Mouse (Mus musculus): ENCODE results near the gene Kifc3. TPM values are rescaled to one million over a fixed set of nuclear protein-coding genes. Genes with fewer than 3 reads are reported as not detected.

Gene Kifc3
- polyA plus RNA-seq, 1 experiment from 2014 or later = 46.2 TPM

DNA sequence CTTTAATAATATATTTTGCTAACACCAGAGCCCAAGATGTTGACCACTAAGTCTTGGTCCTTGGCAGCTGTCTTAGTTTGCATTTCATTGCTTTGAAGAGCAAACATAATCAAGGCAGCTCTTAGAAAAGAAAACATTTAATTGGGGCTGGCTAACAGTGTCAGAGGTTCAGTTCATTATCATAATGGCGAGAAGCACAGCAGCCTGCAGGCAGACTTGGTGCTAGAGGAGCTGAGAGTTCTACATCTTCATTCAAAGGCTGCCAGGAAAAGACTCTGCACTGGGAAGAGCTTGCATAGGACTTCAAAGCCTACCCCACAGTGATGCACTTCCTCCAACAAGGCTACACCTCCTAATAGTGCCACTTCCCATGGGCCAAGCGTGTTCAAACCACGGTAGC is 45.5 kb downstream of the Kifc3 start:
- 60% methylated on average over 3 of the region's 3 CpGs for WGBS

DNA sequence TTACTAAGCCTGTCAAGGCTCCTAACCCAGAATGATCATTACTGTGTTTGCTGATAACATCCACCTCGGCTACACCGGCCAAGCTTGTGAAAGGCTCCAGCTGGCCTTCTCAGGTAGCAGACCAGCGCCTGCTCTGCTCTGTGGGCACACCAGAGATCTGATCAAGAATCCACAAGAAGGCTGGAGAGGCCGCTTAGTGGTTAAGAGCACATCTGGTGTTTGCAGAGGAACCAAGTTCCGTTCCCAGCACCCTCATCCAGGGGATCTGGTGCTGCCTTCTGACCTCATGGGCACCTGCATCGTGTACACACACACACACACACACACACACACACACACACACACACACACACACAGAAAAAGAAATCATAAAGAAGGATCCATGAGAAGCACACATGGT is 46.5 kb downstream of the Kifc3 start:
- no peaks in the 10 kb centered on the region for H3K27me3 ChIP-seq (ENCODE audit: insufficient read depth, low read length)
- H3K4me3 ChIP-seq (replicated peaks; ENCODE audit: low read depth, low read length) = no peak overlapping the region
- no peak overlapping the region for H3K27ac ChIP-seq
- no peak overlapping the region for H3K9ac ChIP-seq (ENCODE audit: low read depth, low read length)
- no peaks in the 10 kb centered on the region for H3K9me3 ChIP-seq (replicated peaks; ENCODE audit: low read length)
- WGBS = 58% methylated on average over 6 of the region's 6 CpGs
- no peak overlapping the region for H3K4me2 ChIP-seq (ENCODE audit: low read length)
- no peak for TF ChIP-seq CTCF (IDR thresholded peaks at IDR 0.05; ENCODE audit: low read depth)
- H3K36me3 ChIP-seq (ENCODE audit: insufficient read depth, low read length) = no peaks in the 10 kb centered on the region
- 0 out of 2 replicates have a peak, but pooled peaks cover 2% of the 10 kb centered on the region for H3K4me1 ChIP-seq (replicated peaks; ENCODE audit: insufficient read depth, low read length)
- no peak for ATAC-seq (replicated peaks; ENCODE audit: low FRiP score, low read depth)
- no peak for DNase-seq (ENCODE audit: low spot score)

More for the DNA sequence above, 45.5 kb downstream of the Kifc3 start:
- H3K4me2 ChIP-seq (ENCODE audit: low read length) = no peak overlapping the region
- no peaks in the 10 kb centered on the region for H3K27me3 ChIP-seq (ENCODE audit: insufficient read depth, low read length)
- H3K36me3 ChIP-seq (ENCODE audit: insufficient read depth, low read length) = no peaks in the 10 kb centered on the region
- peak; percentile 40 for DNase-seq (ENCODE audit: low spot score)
- no peak overlapping the region for H3K27ac ChIP-seq
- ATAC-seq (replicated peaks; ENCODE audit: low FRiP score, low read depth) = no peak
- no peak for TF ChIP-seq CTCF (IDR thresholded peaks at IDR 0.05; ENCODE audit: low read depth)
- no peaks in the 10 kb centered on the region for H3K9me3 ChIP-seq (replicated peaks; ENCODE audit: low read length)
- H3K4me1 ChIP-seq (replicated peaks; ENCODE audit: insufficient read depth, low read length) = 0 out of 2 replicates have a peak, but pooled peaks cover 2% of the 10 kb centered on the region
- H3K9ac ChIP-seq (ENCODE audit: low read depth, low read length) = no peak overlapping the region
- H3K4me3 ChIP-seq (replicated peaks; ENCODE audit: low read depth, low read length) = no peak overlapping the region

DNA sequence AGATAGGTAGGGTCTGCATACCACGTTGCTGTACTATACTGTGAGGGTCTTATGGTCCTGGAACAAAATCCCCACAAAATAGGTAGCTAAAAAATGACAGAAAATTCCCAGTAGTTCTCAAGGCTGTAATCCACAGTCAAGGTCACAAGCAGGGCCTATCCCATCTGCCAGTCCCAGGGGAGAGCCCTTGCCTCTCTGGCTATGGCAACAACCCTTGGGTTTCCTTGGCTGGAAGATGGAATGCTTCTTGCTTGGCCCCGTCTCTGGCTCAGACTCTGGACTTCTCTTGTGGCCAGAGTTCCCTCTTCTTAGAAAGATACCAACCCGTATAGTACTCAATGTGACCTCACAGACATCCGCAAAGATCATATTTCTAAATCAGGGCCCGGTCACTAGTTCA is 47.3 kb downstream of the Kifc3 start:
- no peak for TF ChIP-seq CTCF (IDR thresholded peaks at IDR 0.05; ENCODE audit: low read depth)

GRCm38 (mm10) chr8:95154654-95155053 is 48.0 kb downstream of the Kifc3 start:
- no peaks in the 10 kb centered on the region for H3K36me3 ChIP-seq (ENCODE audit: insufficient read depth, low read length)
- H3K27me3 ChIP-seq (ENCODE audit: insufficient read depth, low read length) = no peaks in the 10 kb centered on the region
- 34% methylated on average over 6 of the region's 6 CpGs for WGBS
- 0 out of 2 replicates have a peak, but pooled peaks have one; percentile 15 for ATAC-seq (replicated peaks; ENCODE audit: low FRiP score, low read depth)
- H3K27ac ChIP-seq = no peak overlapping the region
- 0 out of 2 replicates have a peak, but pooled peaks cover 2% of the 10 kb centered on the region for H3K4me1 ChIP-seq (replicated peaks; ENCODE audit: insufficient read depth, low read length)
- no peak overlapping the region for H3K4me2 ChIP-seq (ENCODE audit: low read length)
- no peak overlapping the region for H3K4me3 ChIP-seq (replicated peaks; ENCODE audit: low read depth, low read length)
- no peak for TF ChIP-seq CTCF (IDR thresholded peaks at IDR 0.05; ENCODE audit: low read depth)
- H3K9ac ChIP-seq (ENCODE audit: low read depth, low read length) = no peak overlapping the region
- DNase-seq (ENCODE audit: low spot score) = no peak
- no peaks in the 10 kb centered on the region for H3K9me3 ChIP-seq (replicated peaks; ENCODE audit: low read length)

More for the DNA sequence above, 47.3 kb downstream of the Kifc3 start:
- 0 out of 2 replicates have a peak, but pooled peaks cover 2% of the 10 kb centered on the region for H3K4me1 ChIP-seq (replicated peaks; ENCODE audit: insufficient read depth, low read length)
- WGBS = 82% methylated on average over 5 of the region's 5 CpGs
- no peak overlapping the region for H3K4me3 ChIP-seq (replicated peaks; ENCODE audit: low read depth, low read length)
- H3K36me3 ChIP-seq (ENCODE audit: insufficient read depth, low read length) = no peaks in the 10 kb centered on the region
- H3K9ac ChIP-seq (ENCODE audit: low read depth, low read length) = no peak overlapping the region
- ATAC-seq (replicated peaks; ENCODE audit: low FRiP score, low read depth) (no peak), DNase-seq (ENCODE audit: low spot score) (no peak)
- no peak overlapping the region for H3K4me2 ChIP-seq (ENCODE audit: low read length)
- H3K27ac ChIP-seq = 0 out of 2 replicates have a peak overlapping the region, but pooled peaks have one; percentile 15
- H3K9me3 ChIP-seq (replicated peaks; ENCODE audit: low read length) = no peaks in the 10 kb centered on the region
- H3K27me3 ChIP-seq (ENCODE audit: insufficient read depth, low read length) = no peaks in the 10 kb centered on the region

GRCm38 (mm10) chr8:95154056-95154455 is 48.6 kb downstream of the Kifc3 start:
- no peak overlapping the region for H3K9ac ChIP-seq (ENCODE audit: low read depth, low read length)
- DNase-seq (ENCODE audit: low spot score) = no peak
- no peak for ATAC-seq (replicated peaks; ENCODE audit: low FRiP score, low read depth)
- 65% methylated on average over 4 of the region's 4 CpGs for WGBS
- H3K4me3 ChIP-seq (replicated peaks; ENCODE audit: low read depth, low read length) = no peak overlapping the region
- 0 out of 2 replicates have a peak, but pooled peaks cover 2% of the 10 kb centered on the region for H3K4me1 ChIP-seq (replicated peaks; ENCODE audit: insufficient read depth, low read length)
- H3K27ac ChIP-seq = no peak overlapping the region
- no peak for TF ChIP-seq CTCF (IDR thresholded peaks at IDR 0.05; ENCODE audit: low read depth)
- no peaks in the 10 kb centered on the region for H3K9me3 ChIP-seq (replicated peaks; ENCODE audit: low read length)
- H3K27me3 ChIP-seq (ENCODE audit: insufficient read depth, low read length) = no peaks in the 10 kb centered on the region
- H3K4me2 ChIP-seq (ENCODE audit: low read length) = no peak overlapping the region
- H3K36me3 ChIP-seq (ENCODE audit: insufficient read depth, low read length) = no peaks in the 10 kb centered on the region

DNA sequence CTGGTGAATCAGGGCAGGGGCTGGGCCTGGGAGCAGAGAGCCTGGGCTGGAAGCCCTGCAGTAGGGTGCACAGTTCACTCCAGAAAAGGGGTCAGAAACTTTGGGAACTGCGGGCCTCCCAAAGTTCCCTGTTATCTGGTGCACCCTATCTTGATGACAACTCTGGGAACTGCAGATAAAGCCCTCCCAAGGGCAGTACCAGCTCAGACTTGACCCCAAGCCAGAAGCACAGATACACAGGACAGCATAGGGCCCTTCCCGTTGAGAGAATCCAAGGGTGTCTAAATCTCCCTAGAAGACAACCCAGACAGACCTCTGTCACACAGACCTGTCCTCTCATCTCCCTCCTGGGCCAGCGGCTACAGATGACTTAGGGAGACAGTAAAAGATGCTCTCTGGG is 52.0 kb downstream of the Kifc3 start:
- DNase-seq (ENCODE audit: low spot score) (no peak), ATAC-seq (replicated peaks; ENCODE audit: low FRiP score, low read depth) (no peak)
- Histone ChIP-seq H3K4me3 (replicated peaks; ENCODE audit: low read depth, low read length) (no peak overlapping the region), H3K4me1 (replicated peaks; ENCODE audit: insufficient read depth, low read length) (0 out of 2 replicates have a peak, but pooled peaks cover 2% of the 10 kb centered on the region), H3K27ac (no peak overlapping the region), H3K9me3 (replicated peaks; ENCODE audit: low read length) (no peaks in the 10 kb centered on the region), H3K36me3 (ENCODE audit: insufficient read depth, low read length) (no peaks in the 10 kb centered on the region), H3K27me3 (ENCODE audit: insufficient read depth, low read length) (no peaks in the 10 kb centered on the region), H3K4me2 (ENCODE audit: low read length) (no peak overlapping the region), H3K9ac (ENCODE audit: low read depth, low read length) (no peak overlapping the region)
- WGBS = 84% methylated on average over 3 of the region's 3 CpGs
- no peak for TF ChIP-seq CTCF (IDR thresholded peaks at IDR 0.05; ENCODE audit: low read depth)

GRCm38 (mm10) chr8:95149426-95149825 is 53.2 kb downstream of the Kifc3 start:
- Histone ChIP-seq H3K36me3 (ENCODE audit: insufficient read depth, low read length) (no peaks in the 10 kb centered on the region), H3K4me2 (ENCODE audit: low read length) (no peak overlapping the region), H3K9me3 (replicated peaks; ENCODE audit: low read length) (no peaks in the 10 kb centered on the region), H3K4me1 (replicated peaks; ENCODE audit: insufficient read depth, low read length) (no peaks in the 10 kb centered on the region), H3K27me3 (ENCODE audit: insufficient read depth, low read length) (no peaks in the 10 kb centered on the region), H3K9ac (ENCODE audit: low read depth, low read length) (no peak overlapping the region), H3K4me3 (replicated peaks; ENCODE audit: low read depth, low read length) (no peak overlapping the region), H3K27ac (no peak overlapping the region)
- DNase-seq (ENCODE audit: low spot score) (no peak), ATAC-seq (replicated peaks; ENCODE audit: low FRiP score, low read depth) (no peak)
- 55% methylated on average over 10 of the region's 10 CpGs for WGBS
- no peak for TF ChIP-seq CTCF (IDR thresholded peaks at IDR 0.05; ENCODE audit: low read depth)
